Mouse (Mus musculus) bone marrow macrophage, adult 2 months (primary cell): ENCODE results near the gene Mctp2.

ENCODE experiments used
- CTCF ChIP-seq: IDR thresholded peaks from 2 replicates; pipeline ENCODE4 v1.5.1; 2012; ENCODE audit warnings: low read depth, mild to moderate bottlenecking, low read length, moderate library complexity
- POLR2A ChIP-seq: IDR thresholded peaks from 2 replicates; pipeline ENCODE4 v1.6.1; 2012; ENCODE audit warnings: mild to moderate bottlenecking, low read depth, low read length, borderline replicate concordance

DNA sequence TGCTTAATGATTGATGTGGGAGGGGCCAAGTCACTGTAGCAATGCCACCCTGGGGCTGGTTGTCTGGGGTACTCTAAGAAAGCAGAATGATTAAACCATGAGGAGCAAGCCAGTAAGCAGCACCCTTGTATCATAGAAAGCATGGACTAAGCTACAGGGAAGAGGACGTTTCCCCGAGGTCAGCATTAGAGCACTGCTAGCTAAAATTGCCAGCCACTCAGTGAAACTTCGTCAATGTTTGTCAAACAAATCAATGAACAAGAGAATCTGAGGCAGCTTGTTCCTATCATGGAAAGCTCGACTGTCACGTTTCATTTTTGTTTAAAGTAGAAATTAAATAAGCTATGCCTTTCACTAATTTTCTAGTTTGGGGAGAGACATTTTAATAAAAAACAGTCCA, 124.8 kb downstream of the Mctp2 start:
- no peak for TF ChIP-seq POLR2A
- TF ChIP-seq CTCF: no peak
